ENCODE assay signal across 13 mouse cellular contexts in the genomic region with DNA sequence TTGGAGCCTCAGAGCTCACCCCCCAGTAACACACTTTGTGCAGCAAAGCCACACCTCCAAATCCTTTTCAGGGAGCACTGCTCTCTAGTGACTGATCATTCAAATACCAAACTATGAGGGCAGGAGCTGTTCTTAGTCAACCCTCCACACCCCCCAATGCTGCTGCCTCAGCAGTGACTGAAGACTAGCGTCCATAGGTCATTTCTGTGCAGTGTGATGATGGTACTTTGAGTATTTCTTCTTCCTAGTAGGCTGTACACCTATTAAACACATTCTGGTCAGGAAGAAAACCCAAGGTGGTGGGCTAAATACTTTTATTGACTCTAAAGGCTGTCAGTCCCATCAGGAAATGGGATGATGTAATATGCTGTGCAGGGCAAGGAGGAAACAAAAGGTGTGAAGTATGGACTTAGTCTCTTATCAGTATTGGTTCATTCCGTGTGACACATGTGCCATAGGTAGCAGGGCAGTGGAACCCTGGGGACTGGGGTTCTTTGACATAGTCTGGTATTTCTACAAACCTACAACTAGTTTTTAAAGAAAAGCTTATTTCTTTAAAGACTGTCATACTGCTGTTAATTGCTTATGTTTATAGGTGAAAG.
"Had no signal": no experiment of that assay in that cellular context is flagged by ENCODE, and none has a peak within 500 bp of the region (broad histone marks: within the 10 kb centered on the region; RNA-seq: fewer than 3 reads in every experiment).

No protein-coding gene starts in this region.

- DNase-seq: layer of hippocampus, postnatal 36 days; liver, embryonic 13.5 days; lung, adult 2 months; lung, postnatal 14 days; lung, postnatal 4 days; midbrain, embryonic 14.5 days; right cerebral cortex, adult 18-20 months; right cerebral cortex, postnatal 14 days; right cerebral cortex, postnatal 4 days; thymus, postnatal 25 days had no signal

- H3K4me3 ChIP-seq: left cerebral cortex, adult 2 months; liver, embryonic 13.5 days had no signal

- H3K4me2 ChIP-seq: liver, embryonic 13.5 days; midbrain, embryonic 11.5 days had no signal

- H3K27me3 ChIP-seq: liver, embryonic 13.5 days had no signal

- H3K9me3 ChIP-seq: liver, embryonic 13.5 days had no signal

- H3K27ac ChIP-seq: kidney, postnatal 0 days; left cerebral cortex, adult 2 months; liver, embryonic 13.5 days had no signal

- H3K9ac ChIP-seq: liver, embryonic 13.5 days had no signal
